Mouse (Mus musculus): ENCODE data around the gene Slc39a13.
"Not testable (repeated sequence)": the region's sequence is repeated elsewhere in the genome, so short reads cannot be mapped to it uniquely, and the experiment has no call there.

Gene Slc39a13

GRCm38 (mm10) chr2:91026491-91026890 lies 43.7 kb downstream of the Slc39a13 start:
- DNase-seq (ENCODE audit: low spot score in 2 of 2) = no peak

- DNase-seq (ENCODE audit: low spot score in 2 of 2) = no peak
These were observed 45.1 kb downstream of the Slc39a13 start for GRCm38 (mm10) chr2:91025081-91025516.

- DNase-seq (ENCODE audit: low spot score in 2 of 2) = no peak
These were observed 46.3 kb downstream of the Slc39a13 start for GRCm38 (mm10) chr2:91023956-91024355.

GRCm38 (mm10) chr2:91023131-91023530 lies 47.1 kb downstream of the Slc39a13 start:
- DNase-seq (ENCODE audit: low spot score in 2 of 2) = no peak

- DNase-seq (ENCODE audit: low spot score in 2 of 2) = not testable (repeated sequence)
These were observed 48.0 kb downstream of the Slc39a13 start for GRCm38 (mm10) chr2:91022266-91022665.

- DNase-seq (ENCODE audit: low spot score in 2 of 2) = no peak
These were observed 50.3 kb downstream of the Slc39a13 start for GRCm38 (mm10) chr2:91019911-91020310.

- no peak for DNase-seq (ENCODE audit: low spot score in 2 of 2)
These were observed 52.0 kb downstream of the Slc39a13 start for GRCm38 (mm10) chr2:91018061-91018788.

- no peak for DNase-seq (ENCODE audit: low spot score in 2 of 2)
These were observed 54.8 kb downstream of the Slc39a13 start for GRCm38 (mm10) chr2:91015386-91015785.

GRCm38 (mm10) chr2:91013881-91014280 lies 56.3 kb downstream of the Slc39a13 start:
- DNase-seq (ENCODE audit: low spot score in 2 of 2) = no peak

Measured in spleen, postnatal 10 days (tissue).